Mouse (Mus musculus) cerebellum, postnatal 36 days (tissue): Measurements from ENCODE around the gene Tmem240.
"Not testable (repeated sequence)": the region's sequence is repeated elsewhere in the genome, so short reads cannot be mapped to it uniquely, and the experiment has no call there.

ENCODE experiments used
- DNase-seq, 2 experiments: peaks; one replicate each; pipeline ENCODE4 v3.0.0; 2021 to 2022; ENCODE audit warnings: mixed read lengths in 2 of 2

Gene Tmem240

DNA sequence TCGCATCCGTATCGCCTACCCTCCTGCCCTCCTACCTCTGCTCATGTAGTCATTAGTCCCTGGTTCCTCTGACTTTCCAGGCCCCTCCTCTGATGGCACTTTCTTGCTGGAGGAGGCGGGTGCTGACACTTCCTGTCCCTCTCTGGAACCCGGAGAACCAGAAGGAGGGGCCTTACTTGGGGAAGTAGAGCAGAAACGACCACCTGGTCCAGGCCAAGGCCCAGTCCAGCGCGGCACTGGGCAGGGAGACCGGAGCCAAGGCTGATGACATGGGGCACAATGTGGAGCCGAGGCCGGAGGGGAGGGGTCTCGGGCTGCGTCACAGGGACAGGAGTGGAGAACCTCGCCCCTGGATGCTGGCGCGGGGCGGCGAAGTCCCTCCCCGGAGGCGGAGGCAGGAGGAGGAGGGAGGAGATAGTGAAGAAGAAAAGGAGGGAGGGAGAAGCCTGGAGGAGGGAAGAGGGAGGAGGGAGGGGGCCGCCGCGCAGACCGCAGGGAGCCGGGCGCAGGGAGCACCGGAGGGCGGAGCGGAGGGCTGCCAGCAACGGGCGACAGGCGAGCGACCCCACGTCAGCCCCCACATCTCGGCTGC lies at the start of gene Tmem240:
Tmem240 (plus strand) TSS at position 451 of the 592 bp plus-strand sequence.
- peak; percentile 92 to 97 for DNase-seq

DNA sequence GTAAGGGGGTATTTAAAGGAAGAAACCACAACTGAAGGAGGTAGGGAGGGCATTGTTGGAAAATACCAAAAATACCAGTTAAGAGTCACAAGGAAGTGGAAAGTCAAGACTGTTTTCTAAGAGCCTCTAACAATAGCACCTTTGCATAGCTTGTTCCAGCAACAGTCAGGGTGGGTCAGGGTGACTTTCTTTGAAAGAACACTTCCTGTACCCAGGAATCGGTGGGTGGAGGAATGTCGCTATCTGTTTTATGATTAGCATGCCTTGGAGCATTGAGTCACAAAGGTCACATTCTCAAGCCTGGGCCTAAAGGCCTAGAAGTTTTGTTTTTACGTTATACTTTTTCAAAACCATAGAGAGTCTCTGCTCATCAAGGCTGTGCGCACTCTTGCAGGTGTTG lies 46.8 kb upstream of the Tmem240 start:
- not testable (repeated sequence) for DNase-seq

- peak; percentile 96 to 98 for DNase-seq
These were observed 43.8 kb upstream of the Tmem240 start for GRCm38 (mm10) chr4:155690571-155691375.

DNA sequence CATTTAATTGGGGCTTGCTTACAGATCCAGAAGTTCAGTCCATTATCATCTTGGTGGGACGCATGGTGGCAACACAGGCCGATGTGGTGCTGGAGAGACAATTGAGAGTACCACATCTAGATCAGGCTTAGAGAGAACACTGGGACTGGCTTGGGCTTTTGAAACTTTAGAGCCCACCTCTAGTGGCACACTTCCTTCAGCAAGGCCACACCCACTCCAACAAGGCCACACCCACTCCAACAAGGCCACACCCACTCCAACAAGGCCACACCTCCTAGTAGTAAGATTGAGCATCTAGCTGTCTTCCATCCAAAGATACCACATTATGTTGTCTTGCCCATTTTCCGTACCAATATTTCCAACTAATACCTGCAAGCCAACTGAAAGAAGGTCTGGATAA lies 42.2 kb upstream of the Tmem240 start:
- no peak for DNase-seq

GRCm38 (mm10) chr4:155694111-155694481 lies 40.5 kb upstream of the Tmem240 start, which contains the start of gene Fndc10:
Gene Fndc10 (plus strand): TSS chr4:155694342.
- DNase-seq = peak; percentile 85 to 91

DNA sequence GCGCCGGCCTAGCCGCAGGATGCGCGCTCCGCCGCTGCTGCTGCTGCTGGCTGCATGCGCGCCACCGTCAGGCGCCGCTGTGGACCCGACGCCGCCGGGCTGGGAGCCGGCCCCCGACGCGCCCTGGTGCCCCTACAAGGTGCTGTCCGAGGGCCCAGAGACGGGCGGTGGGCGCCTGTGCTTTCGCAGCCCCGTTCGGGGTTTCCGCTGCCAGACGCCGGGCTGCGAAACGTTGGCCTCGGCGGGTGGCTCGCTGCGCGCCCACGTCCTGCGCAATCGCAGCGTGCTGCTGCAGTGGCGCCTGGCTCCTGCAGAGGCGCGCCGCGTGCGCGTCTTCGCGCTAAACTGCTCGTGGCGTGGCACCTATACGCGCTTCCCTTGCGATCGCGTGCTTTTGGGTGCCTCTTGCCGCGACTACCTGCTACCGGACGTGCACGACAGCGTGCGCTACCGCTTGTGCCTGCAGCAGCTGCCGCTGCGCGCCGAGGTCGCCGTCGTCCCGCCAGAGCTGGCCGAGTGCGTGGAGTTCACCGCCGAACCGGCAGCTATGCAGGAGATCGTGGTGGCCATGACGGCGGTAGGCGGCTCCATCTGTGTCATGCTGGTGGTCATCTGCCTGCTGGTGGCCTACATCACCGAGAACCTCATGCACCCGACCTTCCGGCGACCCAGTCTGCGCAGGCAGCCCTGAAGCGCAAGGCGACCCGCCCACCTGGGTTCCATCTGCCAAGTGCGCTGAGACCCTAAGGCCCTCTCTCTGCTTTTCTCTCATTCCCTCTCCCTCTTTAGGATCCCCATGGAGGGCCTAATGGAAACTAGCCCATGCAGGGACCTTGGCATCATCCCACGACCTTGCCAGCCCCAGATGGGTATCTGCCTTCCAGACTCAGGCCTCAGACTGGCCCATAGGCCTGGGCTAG lies 39.9 kb upstream of the Tmem240 start:
- DNase-seq = peak; percentile 71 to 74

GRCm38 (mm10) chr4:155695531-155696062 lies 39.0 kb upstream of the Tmem240 start:
- peak in 1 of 2 experiments; percentile 37 for DNase-seq

GRCm38 (mm10) chr4:155696261-155697255 lies 38.0 kb upstream of the Tmem240 start:
- DNase-seq = peak; percentile 30 to 51

DNA sequence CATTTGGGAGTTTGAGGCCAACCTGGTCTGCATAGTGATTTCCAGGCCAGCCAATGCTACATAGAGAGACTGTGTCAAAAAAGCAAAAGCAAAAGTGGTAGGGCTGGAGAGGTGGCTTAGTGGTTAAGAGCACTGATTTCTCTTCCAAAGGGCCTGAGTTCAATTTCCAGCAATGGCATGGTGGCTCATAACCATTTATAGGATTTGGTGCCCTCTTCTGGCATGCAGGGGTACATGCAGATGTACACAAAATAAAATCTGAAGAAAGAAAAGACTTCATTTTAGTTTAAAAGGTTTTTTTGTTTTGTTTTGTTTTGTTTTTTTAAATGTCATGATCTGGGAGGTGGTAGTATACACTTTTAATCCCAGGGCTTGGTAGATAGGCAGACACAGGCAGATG lies 34.2 kb upstream of the Tmem240 start:
- no peak for DNase-seq

DNA sequence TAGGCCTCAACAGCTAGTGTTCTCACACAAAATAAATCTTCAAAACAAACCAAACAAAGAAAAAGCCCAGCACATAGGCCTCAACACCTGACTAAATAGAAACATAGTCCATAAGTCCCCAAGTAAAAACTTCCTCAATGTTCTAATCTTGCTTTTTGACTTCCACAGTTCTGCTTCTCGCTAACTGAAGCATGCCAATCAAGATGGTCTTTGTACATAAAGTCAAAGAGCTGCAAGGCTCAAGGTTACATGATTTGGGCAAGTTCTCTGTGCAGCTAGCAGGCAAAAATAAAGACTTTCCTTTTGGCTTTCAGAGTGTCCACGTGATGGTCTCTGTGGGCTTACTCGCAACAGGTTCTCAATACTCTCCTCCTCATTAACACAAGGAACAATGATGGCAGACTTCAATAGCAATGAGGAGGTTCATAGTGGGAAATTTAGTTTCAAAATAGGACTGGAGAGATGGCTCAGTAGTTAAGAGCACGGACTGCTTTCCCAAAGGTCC lies 31.1 kb upstream of the Tmem240 start:
- DNase-seq = no peak

DNA sequence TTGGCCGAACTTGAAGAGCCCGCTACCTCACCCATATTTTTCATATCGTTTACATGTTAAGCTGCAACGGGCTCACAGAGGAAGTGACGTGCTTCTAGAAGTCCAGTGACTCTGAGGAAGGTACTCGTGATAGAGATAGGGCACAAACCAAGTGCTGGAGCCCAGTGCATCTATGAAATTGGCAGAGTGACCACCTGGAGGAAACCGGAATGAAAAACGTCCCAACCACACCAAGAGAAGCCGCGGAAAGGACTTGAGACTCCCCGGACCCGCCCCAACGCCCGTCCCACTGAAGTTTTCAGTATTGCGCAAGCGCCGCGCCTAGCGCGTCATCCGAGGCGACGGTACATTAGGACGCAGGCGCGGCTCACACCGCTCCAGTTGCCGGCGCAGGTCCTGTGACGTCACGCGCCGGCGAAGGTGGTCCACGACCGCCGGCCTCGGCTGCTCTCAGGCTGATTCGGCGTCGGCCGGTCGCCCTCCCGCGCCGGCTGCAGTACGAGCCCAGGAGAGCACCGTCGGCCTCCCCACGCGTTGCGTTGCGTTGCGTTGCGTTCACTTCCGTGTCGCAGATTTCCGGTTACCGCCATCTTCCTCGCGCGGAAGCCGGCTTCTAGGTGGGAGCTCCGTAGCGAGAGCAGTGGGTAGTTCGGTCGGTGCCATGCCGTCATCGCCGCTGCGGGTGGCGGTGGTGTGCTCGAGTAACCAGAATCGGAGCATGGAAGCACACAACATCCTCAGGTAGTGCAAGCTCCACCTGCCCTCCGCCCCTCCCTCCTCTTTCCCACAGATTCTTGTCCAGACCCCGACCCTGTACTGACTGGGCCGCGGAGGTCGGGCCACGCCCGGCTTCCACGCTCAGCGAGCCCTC lies 29.6 kb upstream of the Tmem240 start, which contains the start of gene Ssu72:
Ssu72 (plus strand) TSS at position 80 of the 871 bp plus-strand sequence.
- peak; percentile 93 to 96 for DNase-seq

DNA sequence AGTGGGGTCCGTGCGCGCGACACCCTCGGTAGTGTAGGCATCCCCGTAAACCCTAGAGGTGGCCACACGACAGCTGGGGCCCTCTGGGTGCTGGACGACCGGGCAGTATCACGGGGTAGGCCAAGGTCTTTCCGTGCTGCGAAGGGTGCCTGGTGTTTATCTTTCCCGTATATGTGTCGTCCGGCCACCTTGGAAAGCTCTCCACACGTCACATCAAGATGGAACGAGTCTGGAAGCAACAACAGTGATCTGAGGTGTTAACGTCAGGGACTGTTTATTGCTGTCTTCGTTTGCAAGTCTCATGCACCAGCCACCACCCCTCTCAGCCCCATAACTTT lies 29.0 kb upstream of the Tmem240 start:
- no peak for DNase-seq

DNA sequence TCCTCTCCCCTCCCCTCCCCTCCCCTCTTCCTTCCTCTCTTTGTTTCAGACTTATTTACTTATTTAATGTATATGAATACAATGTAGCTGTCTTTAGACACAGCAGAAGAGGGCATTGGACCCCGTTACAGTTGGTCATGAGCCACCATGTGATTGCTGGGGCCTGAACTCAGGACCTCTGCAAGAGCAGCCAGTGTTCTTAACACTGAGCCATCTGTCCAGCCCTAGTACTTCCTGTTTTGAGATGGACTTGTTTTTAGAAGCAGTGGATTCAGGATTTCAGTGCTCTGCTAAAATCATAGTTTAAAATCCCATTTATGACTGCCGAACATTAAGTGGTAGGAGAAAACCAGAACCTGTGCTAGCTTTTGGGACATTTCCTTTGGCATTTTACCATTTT lies 26.0 kb upstream of the Tmem240 start:
- no peak for DNase-seq

DNA sequence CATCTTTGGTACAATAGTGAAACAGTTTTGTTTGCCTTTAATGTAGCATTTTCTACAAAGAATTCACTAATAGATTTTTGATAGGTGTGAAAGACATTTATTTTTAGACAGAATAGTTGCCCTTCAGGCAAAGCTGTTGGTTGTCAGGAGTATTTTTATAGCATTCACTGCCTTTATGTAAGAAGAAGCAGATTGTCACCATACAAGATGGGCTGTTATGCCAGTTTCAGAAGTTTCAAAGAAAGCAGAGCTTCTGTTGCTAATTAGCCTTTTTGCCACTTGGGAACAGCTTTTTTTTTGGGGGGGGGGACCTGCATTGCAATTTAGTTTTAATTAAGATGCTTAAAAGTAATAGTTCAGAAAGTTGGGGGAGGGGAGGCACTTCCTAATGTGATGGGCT lies 25.6 kb upstream of the Tmem240 start:
- no peak for DNase-seq

DNA sequence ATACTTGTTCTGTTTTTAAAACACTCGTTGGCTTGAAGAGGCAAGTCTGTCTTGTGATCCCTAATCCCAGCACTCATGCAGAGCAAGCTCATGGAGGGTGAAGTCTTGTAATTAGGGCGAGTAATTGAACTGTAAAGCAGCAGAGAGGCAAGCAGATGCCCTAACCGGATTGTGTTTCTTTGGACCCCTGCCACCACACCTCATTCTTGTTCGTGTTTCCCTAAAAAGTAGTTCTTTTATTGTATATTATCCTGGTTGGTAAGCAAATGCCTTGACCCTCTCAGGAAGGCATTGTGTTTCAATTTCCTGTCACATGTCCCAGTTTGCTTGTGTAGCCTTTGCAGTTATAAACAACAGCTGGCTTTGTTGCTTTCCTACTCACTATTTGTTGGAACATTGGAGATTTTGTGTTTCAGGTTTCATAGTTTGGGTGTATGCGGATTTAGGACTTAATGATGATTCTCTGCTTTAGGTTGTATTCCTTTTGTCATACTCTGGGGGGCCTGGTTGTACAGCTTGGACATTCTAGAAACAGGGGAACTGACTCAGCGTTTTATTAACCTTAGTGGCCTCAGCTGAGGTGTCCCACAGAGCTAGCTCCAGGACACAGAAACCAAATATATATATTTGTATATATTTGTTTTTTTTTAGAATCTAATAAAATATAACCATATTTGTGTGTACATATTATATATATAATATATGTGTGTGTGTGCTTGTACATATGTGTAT lies 23.9 kb upstream of the Tmem240 start:
- DNase-seq = peak; percentile 55 to 61

DNA sequence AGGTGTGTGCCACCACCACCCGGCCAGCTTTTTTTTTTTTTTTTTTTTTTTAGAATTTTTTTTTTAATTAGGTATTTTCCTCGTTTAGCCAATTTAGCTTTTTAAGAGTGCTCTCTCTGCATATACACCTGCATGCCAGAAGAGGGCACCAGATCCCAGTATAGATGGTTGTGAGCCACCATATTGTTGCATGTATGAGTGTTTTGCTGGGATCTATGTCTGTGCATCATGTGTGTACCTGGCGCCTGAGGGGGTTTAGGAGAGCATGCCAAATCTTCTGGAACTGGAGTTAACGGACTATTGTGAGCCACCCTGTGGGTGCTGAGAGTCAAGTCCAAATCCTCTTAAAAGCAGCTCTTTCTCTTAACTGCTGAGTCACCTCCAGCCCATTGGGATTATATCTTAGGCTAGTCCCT lies 12.9 kb upstream of the Tmem240 start:
- DNase-seq = peak; percentile 51 to 60

- DNase-seq = no peak
These were observed 6.6 kb upstream of the Tmem240 start for GRCm38 (mm10) chr4:155727993-155728392.

- no peak for DNase-seq
These were observed 1.3 kb upstream of the Tmem240 start for GRCm38 (mm10) chr4:155733267-155733666.

- peak; percentile 80 for DNase-seq
These were observed 527 bp downstream of the Tmem240 start for GRCm38 (mm10) chr4:155734951-155735702.
